Mouse (Mus musculus): ENCODE data around the gene Map2k2. TPM values are rescaled to one million over a fixed set of nuclear protein-coding genes. Genes with fewer than 3 reads are reported as not detected.

The Map2k2 gene
- polyA plus RNA-seq, 1 experiment from 2014 or later, result 208 TPM

DNA sequence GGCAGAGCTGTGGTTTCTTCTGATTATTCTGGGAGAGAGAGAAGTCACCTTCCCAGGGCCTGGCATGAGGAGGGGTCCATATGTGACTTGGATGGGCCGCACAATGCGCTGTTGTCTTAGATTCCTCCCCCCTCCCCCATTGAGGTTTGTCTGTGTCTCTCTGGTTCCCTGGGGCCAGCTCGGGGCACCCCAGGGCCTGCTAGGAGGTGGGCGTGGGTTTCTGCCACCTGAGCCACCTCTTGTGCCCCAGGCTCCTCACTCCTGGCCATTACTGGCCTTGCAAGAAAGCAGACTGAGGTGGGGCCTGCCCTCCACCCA, 33.8 kb downstream of the Map2k2 start:
- Histone ChIP-seq H3K27me3 (peaks cover 17% of the 10 kb centered on the region), H3K4me1 (peaks cover 67% of the 10 kb centered on the region), H3K9me3 (no peaks in the 10 kb centered on the region), H3K9ac (peak overlapping the region; percentile 39; the same call in 1 of the 2 replicates), H3K4me2 (peak overlapping the region; percentile 97; the same call in 1 of the 2 replicates), H3K4me3 (replicated peaks) (peak overlapping the region; percentile 7; the same call in 1 of the 2 replicates), H3K27ac (no peak overlapping the region), H3K36me3 (replicated peaks) (peaks cover 12% of the 10 kb centered on the region)
- no peak for ATAC-seq (ENCODE audit: low FRiP score)
- WGBS, result 78% methylated on average over 4 of the region's 4 CpGs

DNA sequence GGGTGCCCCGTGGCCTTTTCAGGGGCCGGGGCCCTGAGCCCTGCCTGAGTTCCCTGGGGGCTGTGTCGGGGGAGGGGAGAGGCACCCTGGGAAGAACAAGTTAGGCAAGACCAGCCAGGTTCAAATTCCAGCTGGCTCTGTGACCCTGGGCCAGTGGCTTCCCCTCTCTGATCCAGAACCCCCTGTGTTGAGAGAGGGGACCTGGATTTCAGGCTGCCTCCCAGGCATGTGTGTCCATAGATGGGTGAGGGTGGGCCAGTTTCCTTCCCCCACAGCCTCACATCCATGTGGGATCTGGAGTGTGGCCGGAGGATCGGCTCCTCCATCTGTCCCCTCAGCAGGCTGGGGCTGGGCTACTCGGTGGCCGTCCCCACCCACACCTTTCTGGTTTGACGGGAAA, 34.3 kb downstream of the Map2k2 start:
- Histone ChIP-seq H3K4me1 (peaks cover 64% of the 10 kb centered on the region), H3K27me3 (peaks cover 12% of the 10 kb centered on the region), H3K4me3 (replicated peaks) (peak overlapping the region; percentile 7), H3K27ac (0 out of 2 replicates have a peak overlapping the region, but pooled peaks have one; percentile 36), H3K9me3 (no peaks in the 10 kb centered on the region), H3K36me3 (replicated peaks) (peaks cover 18% of the 10 kb centered on the region), H3K4me2 (no peak overlapping the region), H3K9ac (peak overlapping the region; percentile 39)
- no peak for ATAC-seq (ENCODE audit: low FRiP score)
- 73% methylated on average over 8 of the region's 8 CpGs for WGBS

DNA sequence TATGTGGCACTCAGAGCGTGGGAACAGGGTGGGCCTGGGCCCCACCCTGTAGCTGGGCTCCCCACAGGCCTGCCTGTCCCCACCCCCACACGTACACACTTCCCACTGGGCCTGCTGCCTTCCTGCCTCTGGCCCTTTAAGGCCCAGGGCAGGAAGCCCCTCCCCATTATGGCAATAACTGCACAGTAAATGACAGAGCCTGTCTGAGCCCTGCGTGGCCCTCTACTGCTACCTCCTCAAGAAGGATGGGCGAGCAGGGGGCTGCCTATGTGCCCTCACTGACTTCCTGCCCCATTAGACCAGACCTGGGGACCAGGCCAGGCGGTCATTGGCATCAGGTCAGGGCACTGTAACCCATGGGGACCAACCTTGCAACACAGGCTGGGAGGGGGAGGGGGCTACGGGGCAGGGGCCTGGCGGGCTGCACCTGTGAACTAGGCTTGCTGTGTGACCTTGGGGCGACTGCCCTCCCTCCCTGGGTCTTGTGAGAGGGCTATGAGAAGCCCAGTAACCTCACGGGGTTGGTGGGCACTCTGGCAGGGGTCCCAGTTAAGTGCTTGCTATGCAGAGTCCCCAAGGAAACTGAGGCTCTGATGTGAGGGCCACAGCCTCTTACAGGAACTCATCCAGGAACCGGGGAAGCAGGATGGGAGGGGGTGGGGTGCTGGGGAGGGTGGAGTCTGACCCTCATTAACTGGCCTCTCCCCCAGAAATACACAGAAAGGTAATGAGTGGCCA, 35.2 kb downstream of the Map2k2 start:
- WGBS, result 77% methylated on average over 10 of the region's 10 CpGs
- H3K4me3 ChIP-seq (replicated peaks), result peak overlapping the region; percentile 7; the same call in 1 of the 2 replicates
- peaks cover 3% of the 10 kb centered on the region for H3K27me3 ChIP-seq
- ATAC-seq (ENCODE audit: low FRiP score), result no peak
- H3K36me3 ChIP-seq (replicated peaks), result peaks cover 26% of the 10 kb centered on the region
- peaks cover 56% of the 10 kb centered on the region for H3K4me1 ChIP-seq
- no peak overlapping the region for H3K27ac ChIP-seq
- no peak overlapping the region for H3K9ac ChIP-seq
- no peak overlapping the region for H3K4me2 ChIP-seq
- H3K9me3 ChIP-seq, result no peaks in the 10 kb centered on the region

DNA sequence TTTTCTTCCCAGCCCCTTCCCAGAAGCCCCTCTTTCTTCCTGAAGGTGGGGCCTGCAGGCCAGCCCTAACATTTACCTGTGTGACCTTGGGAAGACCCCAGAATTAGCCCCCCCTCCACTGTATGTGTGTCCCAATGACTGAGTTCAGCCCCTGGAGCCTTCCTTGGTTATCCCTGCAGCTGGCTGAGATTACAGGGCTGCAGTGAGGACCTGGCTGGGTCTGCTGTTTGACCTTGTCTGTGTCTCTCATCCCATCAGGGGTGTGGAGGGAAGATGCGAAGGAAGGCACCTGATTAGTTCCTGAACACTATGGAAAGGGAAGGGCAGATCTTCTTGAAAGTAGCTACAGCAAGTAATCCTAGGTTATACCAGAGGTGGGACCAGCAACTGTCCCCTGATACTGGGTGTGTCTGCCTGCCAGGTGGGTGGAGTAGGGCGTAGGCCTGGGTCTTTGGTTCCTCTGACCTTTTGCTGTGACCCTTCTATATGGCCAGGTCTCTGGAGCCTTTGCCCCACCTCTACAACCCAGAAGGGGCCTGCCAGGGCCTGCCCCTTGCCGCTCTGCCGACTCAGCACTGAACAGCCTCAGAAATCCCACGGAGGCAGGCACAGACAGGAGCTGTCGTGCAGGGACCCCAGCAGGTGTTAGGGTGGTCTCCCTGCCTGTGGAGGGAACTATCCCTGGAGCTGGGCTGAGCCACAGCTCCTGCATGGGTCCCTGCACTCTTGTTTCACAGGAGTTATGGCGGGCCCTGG, 35.9 kb downstream of the Map2k2 start:
- H3K4me2 ChIP-seq, result no peak overlapping the region
- H3K4me3 ChIP-seq (replicated peaks), result no peak overlapping the region
- H3K4me1 ChIP-seq, result peaks cover 52% of the 10 kb centered on the region
- peaks cover 34% of the 10 kb centered on the region for H3K36me3 ChIP-seq (replicated peaks)
- H3K27me3 ChIP-seq, result no peaks in the 10 kb centered on the region
- no peak for ATAC-seq (ENCODE audit: low FRiP score)
- H3K27ac ChIP-seq, result 0 out of 2 replicates have a peak overlapping the region, but pooled peaks have one; percentile 8
- H3K9ac ChIP-seq, result 0 out of 2 replicates have a peak overlapping the region, but pooled peaks have one; percentile 25
- WGBS, result 85% methylated on average over 7 of the region's 7 CpGs
- no peaks in the 10 kb centered on the region for H3K9me3 ChIP-seq

DNA sequence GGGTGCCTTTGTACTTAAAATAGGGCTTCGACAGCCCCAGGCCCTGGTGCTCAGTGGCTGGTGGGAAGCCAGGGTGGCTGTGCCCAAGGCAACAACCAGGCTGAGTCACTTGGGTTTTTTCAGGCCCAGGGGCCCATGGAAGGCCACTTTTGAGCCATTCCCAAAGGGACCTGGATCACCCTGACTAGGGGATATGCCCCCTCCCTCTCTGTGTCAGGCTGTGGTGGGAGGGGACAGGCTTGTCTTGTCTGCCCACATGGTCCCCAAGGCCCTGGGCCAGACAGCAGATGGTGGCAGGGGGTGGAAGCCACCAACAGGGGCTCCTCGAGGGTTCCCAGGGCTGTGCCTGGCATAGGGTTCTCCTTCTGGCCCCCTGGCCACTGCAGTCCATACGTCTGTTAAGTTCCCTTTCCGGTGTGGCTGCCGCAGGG, 36.9 kb downstream of the Map2k2 start:
- 91% methylated on average over 5 of the region's 5 CpGs for WGBS
- Histone ChIP-seq H3K9ac (no peak overlapping the region), H3K9me3 (no peaks in the 10 kb centered on the region), H3K4me3 (replicated peaks) (no peak overlapping the region), H3K36me3 (replicated peaks) (peaks cover 43% of the 10 kb centered on the region), H3K27ac (peak overlapping the region; percentile 37; the same call in 1 of the 2 replicates), H3K4me2 (no peak overlapping the region), H3K27me3 (no peaks in the 10 kb centered on the region), H3K4me1 (peaks cover 52% of the 10 kb centered on the region)
- ATAC-seq (ENCODE audit: low FRiP score), result no peak

DNA sequence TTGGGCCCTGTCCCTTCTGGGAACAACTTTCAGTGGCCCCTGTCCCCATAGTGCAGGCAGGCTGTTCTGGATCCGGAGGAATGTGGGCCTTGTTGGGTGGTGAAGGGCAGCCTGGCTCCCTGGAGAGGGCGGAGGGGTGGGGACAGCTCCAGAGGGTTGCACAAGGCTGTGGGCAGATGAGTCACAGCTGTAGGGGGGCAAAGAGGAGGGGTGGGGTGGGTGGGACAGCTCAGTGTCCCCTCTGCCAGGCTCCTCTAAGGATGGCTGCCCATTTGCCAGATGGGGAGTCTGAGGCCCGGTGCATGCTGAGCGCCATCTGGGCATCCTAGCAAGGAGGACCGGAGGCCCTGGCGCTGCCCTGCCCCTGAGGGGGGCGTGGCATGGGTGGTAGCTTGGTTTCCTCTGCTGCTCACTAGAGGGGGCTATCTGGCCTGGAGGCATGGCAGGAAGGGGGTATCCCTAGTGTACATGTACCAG, 37.5 kb downstream of the Map2k2 start:
- Histone ChIP-seq H3K36me3 (replicated peaks) (peaks cover 50% of the 10 kb centered on the region), H3K4me1 (peaks cover 48% of the 10 kb centered on the region), H3K27me3 (no peaks in the 10 kb centered on the region), H3K4me3 (replicated peaks) (no peak overlapping the region), H3K4me2 (no peak overlapping the region), H3K27ac (no peak overlapping the region), H3K9me3 (no peaks in the 10 kb centered on the region), H3K9ac (no peak overlapping the region)
- WGBS, result 94% methylated on average over 7 of the region's 7 CpGs
- ATAC-seq (ENCODE audit: low FRiP score), result no peak

DNA sequence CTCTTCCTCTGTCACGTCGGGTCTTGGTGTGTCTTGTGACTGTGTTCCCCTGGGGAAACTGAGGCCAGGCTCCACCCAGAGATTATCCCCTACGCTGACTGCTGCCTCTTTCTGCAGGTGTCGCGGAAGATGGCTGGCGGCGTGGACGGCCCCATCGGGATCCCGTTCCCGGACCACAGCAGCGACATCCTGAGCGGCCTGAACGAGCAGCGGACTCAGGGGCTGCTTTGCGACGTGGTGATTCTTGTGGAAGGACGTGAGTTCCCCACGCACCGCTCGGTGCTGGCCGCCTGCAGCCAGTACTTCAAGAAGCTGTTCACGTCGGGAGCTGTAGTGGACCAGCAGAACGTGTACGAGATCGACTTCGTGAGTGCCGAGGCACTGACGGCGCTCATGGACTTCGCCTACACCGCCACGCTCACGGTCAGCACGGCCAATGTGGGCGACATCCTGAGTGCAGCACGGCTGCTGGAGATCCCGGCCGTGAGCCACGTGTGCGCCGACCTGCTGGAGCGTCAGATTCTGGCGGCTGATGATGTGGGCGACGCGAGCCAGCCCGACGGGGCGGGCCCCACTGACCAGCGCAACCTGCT, 38.2 kb downstream of the Map2k2 start:
- Histone ChIP-seq H3K9me3 (no peaks in the 10 kb centered on the region), H3K4me2 (no peak overlapping the region), H3K4me1 (peaks cover 41% of the 10 kb centered on the region), H3K27me3 (no peaks in the 10 kb centered on the region), H3K4me3 (replicated peaks) (no peak overlapping the region), H3K9ac (no peak overlapping the region), H3K36me3 (replicated peaks) (peaks cover 57% of the 10 kb centered on the region), H3K27ac (peak overlapping the region; percentile 19; the same call in 1 of the 2 replicates)
- ATAC-seq (ENCODE audit: low FRiP score), result no peak
- 96% methylated on average over 52 of the region's 52 CpGs for WGBS

DNA sequence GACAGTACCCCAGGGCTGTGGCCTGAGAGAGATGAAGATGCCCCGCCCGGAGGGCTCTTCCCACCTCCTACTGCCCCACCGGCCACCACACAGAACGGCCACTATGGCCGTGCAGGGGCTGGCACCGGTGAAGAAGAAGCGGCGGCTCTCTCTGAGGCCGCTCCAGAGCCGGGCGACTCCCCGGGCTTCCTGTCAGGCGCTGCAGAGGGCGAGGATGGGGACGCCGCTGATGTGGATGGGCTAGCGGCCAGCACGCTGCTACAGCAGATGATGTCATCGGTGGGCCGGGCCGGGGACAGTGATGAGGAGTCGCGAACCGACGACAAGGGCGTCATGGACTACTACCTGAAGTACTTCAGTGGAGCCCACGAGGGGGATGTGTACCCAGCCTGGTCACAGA, 39.0 kb downstream of the Map2k2 start:
- peaks cover 34% of the 10 kb centered on the region for H3K4me1 ChIP-seq
- ATAC-seq (ENCODE audit: low FRiP score), result no peak
- no peak overlapping the region for H3K4me2 ChIP-seq
- 94% methylated on average over 27 of the region's 27 CpGs for WGBS
- no peaks in the 10 kb centered on the region for H3K9me3 ChIP-seq
- peak overlapping the region; percentile 19; the same call in 1 of the 2 replicates for H3K27ac ChIP-seq
- H3K27me3 ChIP-seq, result no peaks in the 10 kb centered on the region
- H3K9ac ChIP-seq, result no peak overlapping the region
- H3K4me3 ChIP-seq (replicated peaks), result no peak overlapping the region
- peaks cover 64% of the 10 kb centered on the region for H3K36me3 ChIP-seq (replicated peaks)

DNA sequence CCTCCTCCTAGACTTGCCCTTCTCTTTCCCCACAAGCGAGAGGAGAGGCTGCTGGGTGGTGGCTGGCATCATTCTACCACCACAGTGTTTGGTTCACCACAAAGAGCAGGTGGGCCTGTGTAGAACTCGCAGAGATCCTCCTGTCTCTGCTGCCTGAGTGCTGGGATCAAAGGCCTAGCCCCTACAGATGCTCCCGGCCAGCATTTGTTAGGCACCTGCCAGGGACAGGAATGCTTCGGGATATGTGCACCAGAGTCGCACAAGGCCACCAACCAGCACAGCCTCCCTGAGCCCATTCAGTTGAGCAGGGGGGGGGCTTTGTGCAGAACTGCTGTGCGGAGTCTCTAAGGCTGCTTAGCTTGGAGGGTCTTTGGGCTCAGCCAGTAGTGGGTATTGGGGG, 39.6 kb downstream of the Map2k2 start:
- no peak overlapping the region; the same call in 1 of the 2 replicates for H3K4me3 ChIP-seq (replicated peaks)
- peaks cover 27% of the 10 kb centered on the region for H3K4me1 ChIP-seq
- 96% methylated on average over 6 of the region's 6 CpGs for WGBS
- H3K9ac ChIP-seq, result no peak overlapping the region
- H3K36me3 ChIP-seq (replicated peaks), result peaks cover 71% of the 10 kb centered on the region
- H3K27ac ChIP-seq, result no peak overlapping the region
- no peaks in the 10 kb centered on the region for H3K27me3 ChIP-seq
- ATAC-seq (ENCODE audit: low FRiP score), result no peak
- H3K9me3 ChIP-seq, result no peaks in the 10 kb centered on the region
- H3K4me2 ChIP-seq, result no peak overlapping the region

DNA sequence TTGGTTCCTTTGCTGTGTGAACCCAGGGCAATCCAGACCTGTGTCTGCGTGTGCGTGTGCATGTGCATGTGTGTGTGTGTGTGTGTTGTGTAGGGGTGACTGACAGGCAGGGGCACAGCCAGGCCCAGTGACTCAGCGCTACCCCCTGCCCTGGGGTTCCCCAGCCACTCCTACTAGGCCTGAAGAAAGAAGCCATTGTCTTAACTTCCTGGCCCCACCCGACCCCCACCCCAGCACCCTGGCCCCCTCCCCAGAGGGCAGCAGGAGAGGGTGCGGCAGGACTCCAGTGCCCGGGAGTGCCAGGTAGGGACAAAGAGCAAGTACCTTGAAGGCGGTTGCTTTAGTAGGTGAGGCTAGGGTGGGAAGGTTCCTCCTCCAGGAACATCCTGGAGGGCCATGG, 40.1 kb downstream of the Map2k2 start:
- Histone ChIP-seq H3K27me3 (no peaks in the 10 kb centered on the region), H3K9ac (no peak overlapping the region), H3K4me3 (replicated peaks) (no peak overlapping the region; the same call in 1 of the 2 replicates), H3K9me3 (no peaks in the 10 kb centered on the region), H3K4me1 (peaks cover 23% of the 10 kb centered on the region), H3K27ac (no peak overlapping the region), H3K36me3 (replicated peaks) (peaks cover 74% of the 10 kb centered on the region), H3K4me2 (no peak overlapping the region)
- 91% methylated on average over 7 of the region's 7 CpGs for WGBS
- ATAC-seq (ENCODE audit: low FRiP score), result no peak

DNA sequence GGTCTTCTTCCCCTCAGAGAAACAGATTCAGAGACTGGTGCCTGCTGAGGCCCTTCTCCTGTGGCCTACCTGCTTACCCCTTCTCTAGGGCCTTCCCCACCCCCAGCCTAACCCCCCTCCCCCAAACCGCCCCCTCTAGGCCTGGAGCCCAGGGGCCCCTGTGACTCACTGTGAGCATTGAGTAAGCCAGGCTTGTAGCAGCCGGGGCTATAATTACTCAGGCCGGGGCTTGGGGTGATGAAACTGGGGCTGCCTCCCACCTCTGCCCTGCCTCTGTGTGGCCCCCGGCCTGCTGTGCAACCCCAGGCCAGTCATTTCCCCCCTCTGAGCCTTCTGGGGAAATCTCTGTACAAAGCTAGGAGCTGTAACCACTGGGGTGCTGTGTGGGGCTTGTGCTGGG, 40.6 kb downstream of the Map2k2 start:
- peaks cover 74% of the 10 kb centered on the region for H3K36me3 ChIP-seq (replicated peaks)
- H3K9me3 ChIP-seq, result no peaks in the 10 kb centered on the region
- ATAC-seq (ENCODE audit: low FRiP score), result no peak

DNA sequence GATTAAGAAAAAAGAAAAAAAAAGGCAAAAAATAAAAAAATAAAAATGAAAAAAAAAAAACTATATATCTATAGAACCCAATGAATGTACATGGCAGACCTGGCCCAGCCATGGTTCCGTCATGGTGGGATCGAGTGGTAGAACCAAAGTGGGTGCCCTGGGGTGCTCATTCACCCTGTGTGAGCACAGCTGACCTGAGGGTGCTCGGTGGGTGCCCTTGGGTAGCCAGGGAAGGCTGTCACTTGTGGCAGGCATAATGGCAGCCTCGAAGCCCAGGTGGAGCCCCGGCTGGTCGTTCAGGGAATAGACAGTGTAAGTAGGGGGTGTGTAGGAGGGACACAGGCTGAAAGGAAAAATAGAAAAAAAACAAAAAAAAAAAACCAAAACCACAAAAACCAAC, 45.5 kb downstream of the Map2k2 start:
- Histone ChIP-seq H3K4me1 (no peaks in the 10 kb centered on the region), H3K9me3 (no peaks in the 10 kb centered on the region), H3K36me3 (replicated peaks) (peaks cover 86% of the 10 kb centered on the region), H3K9ac (no peak overlapping the region), H3K27ac (no peak overlapping the region), H3K4me2 (no peak overlapping the region), H3K4me3 (replicated peaks) (no peak overlapping the region), H3K27me3 (no peaks in the 10 kb centered on the region)
- no peak for ATAC-seq (ENCODE audit: low FRiP score)
- WGBS, result 81% methylated on average over 6 of the region's 6 CpGs

More for the DNA sequence above, 40.6 kb downstream of the Map2k2 start:
- Histone ChIP-seq H3K27ac (no peak overlapping the region), H3K4me3 (replicated peaks) (no peak overlapping the region), H3K9ac (no peak overlapping the region), H3K27me3 (no peaks in the 10 kb centered on the region), H3K4me1 (peaks cover 17% of the 10 kb centered on the region), H3K4me2 (no peak overlapping the region)
- WGBS, result 91% methylated on average over 4 of the region's 4 CpGs

Measured in forebrain, embryonic 12.5 days (tissue).